Mouse (Mus musculus) brain, embryonic 18.5 days (tissue): ENCODE measurements at regions not wholly inside any gene's neighbourhood (a gene's known extent, or its start where the extent isn't known, plus 50 kb on each side); places are given as distances from the start of the nearest gene placed in this dataset.

ENCODE experiments used
- DNase-seq: peaks from one replicate; pipeline ENCODE4 v3.0.0-alpha.2; 2012; ENCODE audit warnings: low read depth, low spot score

DNA sequence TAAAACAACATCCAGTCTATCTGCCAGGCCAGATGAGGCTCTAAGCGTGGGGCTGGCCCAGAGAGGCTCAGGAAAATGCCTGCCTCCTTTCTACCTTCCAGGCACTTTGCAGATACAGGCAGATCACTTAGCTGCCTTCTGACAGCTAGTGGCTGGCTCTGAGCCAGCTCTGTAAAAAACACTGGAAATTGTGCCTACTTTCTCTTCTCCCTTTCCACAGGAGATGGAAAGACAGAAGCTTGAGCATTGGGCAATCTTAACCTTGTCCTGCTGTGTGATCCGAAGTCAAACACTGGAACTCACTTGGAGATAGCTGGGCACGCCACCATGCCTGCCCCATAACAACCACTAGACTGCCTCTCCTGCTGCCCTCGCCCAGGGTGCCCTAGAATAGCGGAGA is 93.0 kb upstream of the Zmiz1 start:
- DNase-seq: no peak

DNA sequence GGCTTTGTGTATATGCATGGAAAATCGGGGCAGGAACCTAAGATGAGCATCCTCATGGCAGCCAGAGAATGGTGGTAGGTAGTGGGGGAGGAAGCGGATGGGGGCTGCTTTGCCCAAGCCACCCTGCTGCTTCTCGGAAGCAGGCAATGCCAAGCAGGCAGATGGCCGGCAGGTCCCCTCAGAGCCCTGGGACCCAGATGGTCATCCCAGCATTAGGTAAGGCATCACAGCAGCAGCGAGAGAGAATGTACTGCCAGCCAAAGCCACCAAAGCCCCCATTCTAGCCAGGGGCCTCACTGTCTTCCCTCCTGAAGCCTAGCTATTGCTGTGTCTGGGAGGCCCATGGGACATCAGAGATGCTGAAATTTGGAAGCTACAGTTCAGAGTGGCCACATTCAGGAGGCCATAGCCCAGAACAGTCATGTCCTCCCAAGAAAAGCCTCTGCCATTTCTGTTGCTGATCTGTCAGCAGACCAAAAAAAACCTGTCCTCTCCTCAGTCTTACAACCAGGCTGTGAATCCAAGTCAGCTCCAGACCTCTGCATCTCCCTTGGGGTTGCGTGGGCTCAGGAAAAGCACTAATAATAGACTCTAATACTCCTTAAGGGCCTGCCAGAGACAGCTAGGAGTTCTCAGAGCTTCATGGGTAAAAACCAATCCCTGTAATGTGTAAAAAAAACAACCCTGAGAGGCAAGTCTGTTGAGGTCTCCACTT is 88.5 kb upstream of the Zmiz1 start:
- DNase-seq: no peak

DNA sequence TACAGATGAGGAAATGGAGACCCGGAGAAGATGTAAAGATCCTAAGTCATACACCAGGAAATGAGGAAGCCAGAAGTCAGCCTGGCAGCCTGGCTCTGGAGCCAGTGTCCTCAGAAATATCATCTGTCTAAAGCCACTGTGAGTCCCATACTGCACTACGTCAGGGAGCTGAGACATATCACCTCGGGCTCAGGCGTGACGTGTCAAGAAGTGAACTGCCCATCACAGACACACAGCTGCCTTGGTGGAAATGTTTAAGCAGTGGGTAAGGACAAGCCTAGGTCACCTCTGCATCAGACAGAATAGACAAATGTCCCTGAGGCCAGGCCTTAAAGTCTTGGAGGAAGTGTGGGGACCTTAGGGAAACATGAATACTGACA is 88.0 kb upstream of the Zmiz1 start:
- no peak for DNase-seq

DNA sequence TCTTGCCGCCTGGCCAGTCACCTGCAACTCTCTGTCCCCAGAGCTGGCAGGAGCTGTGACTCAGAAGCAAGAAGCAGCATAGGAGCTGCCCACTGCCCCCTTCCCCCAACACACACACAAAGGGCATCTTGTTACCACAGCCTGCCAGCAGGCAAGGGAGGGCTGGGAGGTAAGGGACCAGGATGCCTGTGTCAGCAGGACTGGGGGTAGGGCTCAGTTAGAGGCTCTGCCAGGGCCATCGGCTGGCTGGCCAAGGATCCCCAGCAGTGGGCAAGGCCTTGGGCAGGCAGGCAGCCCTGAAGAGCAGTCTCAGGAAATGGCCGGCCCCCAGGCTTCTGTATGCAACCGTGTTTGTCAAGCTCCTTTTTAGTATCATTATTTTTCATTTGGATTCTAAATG is 87.3 kb upstream of the Zmiz1 start:
- peak; percentile 46 for DNase-seq

DNA sequence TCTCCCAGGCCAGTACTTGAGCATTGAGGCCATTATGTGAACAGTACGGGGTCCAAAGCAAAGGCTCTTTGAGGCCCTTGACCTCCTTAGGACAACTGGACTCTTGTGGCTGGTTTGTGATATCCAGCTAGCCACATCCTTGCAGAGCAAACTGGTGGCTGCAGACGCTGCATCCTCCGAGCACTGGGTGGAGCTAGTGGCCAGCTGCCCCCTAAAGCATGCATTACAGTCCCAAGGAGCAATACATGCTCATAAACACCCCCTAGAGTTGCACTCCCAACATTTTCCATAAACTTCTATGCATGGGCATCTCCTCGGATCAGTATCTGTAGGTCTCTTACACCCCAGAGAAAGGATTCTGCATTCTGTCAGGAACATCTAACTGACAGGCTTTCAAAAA is 86.4 kb upstream of the Zmiz1 start:
- no peak for DNase-seq

DNA sequence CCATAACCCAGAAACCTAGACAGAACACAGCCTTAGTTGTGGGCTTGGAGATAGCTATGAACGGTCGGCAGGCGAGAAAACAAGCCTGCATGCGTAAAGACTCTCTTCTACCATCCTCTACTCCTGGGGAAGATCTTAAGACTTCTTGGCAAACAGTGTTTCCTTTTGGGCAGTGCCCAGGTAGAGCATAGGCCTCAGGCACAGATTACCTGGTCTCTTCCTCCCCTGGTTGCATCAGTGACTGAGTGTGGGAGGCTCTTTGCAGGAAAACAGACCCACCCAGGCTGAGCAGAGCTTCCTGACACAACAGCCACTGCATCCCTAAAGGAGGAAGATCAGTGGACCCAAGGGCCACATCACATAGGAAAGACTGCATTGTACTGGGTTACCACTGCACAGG is 85.8 kb upstream of the Zmiz1 start:
- DNase-seq: no peak

DNA sequence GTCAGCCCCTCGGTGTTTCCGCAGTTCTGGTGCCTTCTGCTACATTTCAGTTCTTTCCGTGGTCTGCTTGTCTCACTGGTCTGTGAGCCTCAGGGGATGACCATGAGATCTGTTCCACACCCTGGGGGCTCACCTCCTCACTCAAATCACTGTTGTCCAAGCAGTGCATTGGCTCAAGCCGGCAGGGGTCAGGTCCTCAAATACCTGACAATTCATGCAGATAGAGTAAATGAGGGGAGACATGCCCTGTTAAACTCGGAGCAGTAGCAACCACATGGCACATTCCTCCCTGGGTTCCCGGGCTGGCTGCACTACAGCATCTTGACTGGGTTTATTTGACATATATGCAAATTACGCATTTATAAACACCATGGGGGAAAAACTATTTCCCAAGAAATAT is 84.0 kb upstream of the Zmiz1 start:
- DNase-seq: no peak

DNA sequence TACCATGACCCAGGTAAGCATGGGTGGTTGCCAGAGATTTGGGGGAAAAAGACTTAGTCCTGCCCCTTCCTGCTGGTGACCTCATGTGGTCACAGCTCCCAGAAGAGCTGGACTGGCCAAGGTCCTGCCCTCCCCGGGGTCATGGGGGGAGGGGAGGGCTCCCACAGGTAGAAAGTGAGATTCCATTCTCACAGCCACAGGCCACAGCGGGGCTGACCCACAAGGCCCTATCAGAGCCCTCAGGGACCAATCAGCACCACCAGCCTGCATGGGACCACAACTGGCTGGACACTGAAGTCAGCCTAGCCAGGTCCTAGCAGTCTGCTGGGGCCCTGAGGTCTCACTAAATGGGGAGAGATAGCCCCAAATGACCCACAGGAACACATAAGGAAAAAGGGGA is 81.9 kb upstream of the Zmiz1 start:
- no peak for DNase-seq

DNA sequence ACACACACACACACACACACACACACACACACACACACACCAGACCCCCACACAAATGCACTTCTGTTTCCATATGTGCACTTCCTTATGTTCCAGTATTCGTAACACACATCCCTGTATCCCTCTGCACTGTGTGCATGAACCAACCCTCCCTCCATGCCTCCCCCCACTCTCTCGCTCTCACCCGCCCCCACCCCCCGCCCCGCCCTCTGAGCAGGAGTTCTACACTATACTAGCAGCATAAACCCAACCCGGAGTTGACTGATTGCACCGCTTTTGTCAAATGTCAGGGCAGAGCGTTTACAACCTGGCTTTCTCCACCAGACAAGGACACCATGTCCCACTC is 81.5 kb upstream of the Zmiz1 start:
- no peak for DNase-seq

DNA sequence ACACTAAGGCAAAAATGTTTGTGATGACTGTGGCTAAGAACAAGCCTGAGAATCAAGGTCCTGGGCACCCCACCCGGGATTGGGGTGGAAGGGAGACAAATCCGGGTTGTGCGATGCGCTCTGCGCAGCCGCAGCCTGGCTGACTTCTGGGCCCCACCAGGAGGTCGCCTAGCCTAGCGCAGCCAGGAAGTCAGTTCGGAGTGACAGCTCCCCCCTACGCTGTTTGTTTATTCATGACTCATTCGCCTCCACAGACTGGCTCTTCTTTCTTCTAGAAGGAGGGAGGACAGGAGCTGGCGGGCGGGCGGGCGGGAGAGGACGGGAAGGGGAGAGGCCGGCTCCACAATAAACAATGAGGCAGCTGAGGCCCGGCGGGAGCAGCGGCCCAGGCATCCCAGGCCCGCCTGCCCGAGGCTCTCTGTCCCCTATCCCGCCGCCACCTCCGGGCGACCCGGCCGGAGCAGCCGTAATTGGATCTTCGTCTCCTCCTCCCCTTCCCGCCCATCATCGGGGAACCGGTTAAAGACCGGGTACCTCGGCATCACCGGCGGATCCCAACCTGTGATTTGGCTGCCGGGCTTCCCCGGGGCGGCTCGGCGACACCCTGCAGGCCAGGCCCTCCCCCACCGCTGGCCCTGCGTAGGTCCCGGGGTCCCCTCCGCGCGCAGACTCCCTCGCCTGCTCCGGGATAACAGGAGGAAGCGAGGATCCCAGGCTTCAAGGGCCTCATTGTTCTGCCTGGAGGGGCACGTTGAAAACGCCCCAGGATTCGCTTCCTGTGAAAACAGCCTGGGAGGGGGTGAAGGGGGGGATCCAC is 80.9 kb upstream of the Zmiz1 start:
- DNase-seq: peak; percentile 84

DNA sequence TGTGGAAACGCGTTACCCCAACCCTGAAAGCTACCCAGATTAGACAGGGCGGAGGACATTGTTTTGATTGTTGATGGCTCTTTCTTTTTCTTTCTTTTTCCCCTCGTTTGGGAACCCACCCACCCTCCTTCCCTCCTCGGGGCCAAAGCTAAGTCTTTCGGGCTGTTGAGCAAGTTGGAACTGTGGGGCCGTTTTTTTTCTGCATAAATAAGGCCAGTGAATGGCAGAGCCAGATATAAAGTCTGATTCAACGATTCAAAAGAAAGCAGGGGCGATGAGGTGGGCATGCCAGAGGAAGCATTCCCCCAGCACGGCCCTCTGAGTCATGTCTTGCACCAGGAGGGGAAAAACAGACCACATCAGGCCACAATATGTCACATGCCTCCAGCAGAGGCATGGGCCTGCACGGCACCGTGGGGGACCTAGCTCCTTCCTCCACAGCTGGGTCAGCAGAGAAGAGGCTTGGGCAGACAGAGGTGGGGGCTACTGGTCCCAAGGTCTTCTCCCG is 80.2 kb upstream of the Zmiz1 start:
- DNase-seq: no peak

DNA sequence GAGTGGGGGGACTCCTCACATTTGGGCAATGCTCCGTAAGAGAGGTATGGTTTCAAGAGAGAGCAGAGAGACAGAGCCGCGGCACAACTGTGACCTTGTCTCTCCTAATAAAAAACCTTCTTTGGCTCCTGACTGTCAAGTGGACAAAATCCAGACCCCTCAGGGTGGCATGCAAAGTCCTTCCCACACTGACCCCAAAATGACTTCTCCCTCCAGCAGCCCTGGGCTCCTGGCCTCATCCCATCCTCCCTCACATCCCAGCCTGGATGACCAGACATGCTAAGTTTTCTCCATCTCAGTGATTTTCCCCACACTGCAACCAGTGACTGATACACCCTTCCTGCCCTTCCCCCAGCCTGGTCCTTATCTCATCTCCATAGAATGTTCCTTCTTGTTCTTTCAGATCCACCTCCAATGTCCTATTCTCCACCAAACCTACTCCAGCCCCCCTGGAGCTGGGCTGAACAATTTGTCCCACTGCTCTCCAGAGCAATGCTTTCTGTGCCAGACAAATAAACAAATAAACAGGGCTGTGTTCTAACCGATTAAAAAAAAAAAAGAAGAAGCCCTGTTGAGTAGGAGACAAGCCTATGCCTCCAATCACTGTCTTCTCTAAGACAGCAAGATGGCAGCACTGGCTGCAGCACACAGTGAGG is 75.7 kb upstream of the Zmiz1 start:
- DNase-seq: no peak

DNA sequence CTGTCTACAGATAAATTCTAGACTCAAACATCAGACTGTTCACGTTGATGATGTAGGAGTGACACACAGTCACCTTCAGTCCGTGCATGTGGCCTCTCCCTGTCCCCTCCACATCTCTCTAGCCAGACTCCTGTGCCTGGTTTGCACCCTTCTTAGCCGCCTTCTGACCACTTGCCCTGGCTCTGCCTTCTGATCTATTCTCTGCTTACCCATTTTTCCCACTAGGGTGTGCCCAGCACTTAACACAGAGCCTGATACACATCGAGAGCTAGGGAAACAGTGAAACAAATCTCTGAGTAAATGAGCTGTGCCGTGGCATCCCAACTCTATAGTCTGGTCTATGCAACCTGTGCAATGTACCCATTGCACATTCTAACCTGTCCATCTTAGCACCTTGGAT is 73.3 kb upstream of the Zmiz1 start:
- no peak for DNase-seq

DNA sequence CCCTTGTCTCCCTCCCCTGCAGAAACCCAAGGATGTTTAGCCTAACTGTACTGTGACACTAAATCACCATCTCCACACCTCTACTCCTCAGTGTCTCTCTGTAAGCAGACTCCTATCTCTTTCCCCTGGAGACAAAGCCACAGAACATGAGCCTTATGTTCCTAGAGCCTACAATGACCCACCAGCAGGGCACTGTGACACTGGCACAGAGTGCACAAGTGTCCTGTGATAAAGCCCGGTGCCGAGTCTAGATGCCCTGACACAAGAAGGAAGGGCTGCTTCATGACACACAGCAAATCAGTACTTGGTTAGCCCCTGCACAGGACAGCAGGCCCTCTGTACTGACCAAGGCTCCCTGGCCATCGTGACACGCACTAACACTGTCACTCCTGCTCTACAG is 71.2 kb upstream of the Zmiz1 start:
- DNase-seq: no peak

DNA sequence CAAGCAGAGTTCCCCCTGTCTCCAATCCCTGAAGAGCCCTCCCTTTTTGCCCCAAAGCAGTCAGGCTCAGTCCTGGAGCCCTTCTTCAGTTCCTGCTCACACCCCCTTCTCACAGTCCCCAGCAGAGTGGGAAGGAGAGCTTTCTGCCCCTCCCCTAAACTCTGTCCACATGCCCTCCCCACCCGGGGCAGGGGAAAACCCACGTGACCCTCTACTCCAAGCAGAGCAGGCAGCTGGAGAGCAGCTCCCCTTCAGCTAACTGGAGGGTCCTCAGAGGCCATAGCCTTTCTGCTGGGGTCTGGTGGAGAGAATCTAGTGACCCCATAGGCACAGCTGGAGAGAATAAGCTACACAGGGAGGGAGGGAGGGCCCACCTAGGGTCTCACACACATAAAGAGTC is 69.7 kb upstream of the Zmiz1 start:
- DNase-seq: no peak

DNA sequence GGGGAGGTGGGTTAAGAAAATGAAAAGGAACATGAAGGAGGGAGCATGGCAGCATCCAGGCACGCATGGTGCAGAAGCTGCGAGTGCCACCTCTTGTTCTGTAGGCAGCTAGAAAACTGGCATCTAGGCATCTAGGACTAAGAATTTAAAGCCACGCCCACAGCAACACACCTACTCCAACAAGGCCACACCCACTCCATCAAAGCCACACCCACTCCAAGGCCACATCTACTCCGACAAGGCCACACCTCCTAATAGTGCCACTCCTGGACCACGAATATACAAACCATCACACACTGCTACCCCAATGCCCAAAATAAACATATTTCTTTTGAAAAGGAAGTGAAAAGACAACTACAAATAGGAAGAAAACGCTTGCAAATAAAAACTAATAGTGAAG is 66.6 kb upstream of the Zmiz1 start:
- DNase-seq: no peak

DNA sequence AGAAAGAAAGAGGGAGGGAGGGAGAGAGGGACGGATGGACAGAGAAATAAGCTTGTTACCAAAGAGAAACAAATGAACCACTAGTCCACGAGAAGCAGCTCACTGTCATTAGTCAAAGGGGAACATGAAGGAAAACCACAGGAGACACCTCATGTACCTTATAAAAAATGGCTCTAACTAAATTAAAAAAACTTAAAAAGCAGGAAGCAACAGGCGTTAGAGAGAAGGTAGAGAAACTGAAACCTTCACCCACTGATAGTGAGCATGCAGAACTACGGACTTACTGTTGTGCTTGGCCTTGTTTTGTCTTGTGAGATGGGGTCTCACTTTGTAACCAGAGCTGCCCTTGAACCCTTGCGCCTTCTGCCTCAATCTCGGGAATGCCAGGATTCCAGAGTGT is 66.0 kb upstream of the Zmiz1 start:
- DNase-seq: no peak

DNA sequence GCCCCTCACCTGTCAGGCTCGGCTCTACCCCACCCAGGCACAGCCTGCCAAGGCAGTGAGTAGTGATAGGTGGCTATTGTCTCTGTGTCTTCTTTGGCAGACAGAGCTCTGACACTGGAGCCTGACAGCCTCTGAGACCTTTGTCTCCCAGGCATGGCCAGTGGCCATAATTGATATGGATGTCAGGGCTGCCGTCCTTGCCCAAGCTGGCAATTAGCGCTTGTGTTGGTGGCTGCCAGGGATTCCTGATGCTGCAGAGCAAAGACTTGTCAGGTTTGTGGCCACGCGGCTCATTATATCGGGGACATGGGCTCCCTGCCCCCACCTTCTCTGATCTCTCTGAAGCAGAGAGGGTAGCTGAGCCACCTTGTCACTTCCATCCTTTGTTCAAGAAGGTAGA is 64.1 kb upstream of the Zmiz1 start:
- DNase-seq: no peak

DNA sequence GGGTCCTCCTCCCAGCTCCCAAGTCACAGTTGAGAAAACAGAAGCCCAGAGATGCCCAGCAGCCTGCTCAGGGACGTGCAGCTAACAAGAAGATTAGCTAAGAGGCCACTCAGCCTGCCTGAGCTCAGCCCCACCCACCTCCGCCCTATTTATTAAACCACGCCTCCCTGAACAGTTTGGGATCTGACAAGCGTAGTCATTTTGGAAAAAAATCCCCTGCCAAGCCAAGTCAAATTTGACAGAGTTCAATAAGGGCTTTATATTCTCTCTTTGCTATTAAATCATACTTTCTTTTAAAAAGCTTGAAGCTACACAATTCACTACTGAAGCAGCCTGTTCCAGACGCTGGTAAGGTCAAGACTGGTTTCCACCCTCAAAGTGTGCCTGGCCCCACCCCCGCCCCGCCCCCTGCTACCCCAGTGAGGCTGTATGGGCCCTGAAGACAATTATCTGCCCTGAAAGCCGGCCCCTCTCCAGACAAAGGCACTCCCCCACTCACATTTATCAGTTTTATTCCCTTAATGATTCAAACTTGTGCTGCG is 61.9 kb upstream of the Zmiz1 start:
- DNase-seq: no peak

DNA sequence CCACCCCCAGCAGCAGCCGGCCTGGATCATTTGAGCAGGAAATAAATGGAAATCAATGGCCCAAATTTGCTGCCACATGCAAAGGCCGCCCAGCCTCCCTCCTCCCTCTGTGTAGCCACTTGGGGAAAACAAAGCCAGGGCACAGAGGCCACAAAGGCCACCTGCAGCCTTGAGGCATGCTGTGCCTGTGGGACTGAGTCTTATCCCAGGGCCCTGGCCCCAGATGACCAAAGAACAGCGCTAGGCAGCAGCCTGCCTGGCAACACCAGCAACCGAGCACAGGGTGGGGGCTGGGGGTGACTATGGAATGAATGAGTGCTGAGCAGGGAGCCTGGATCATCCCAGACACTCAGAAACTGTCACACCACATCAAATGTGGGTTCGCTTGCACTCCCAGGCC is 61.2 kb upstream of the Zmiz1 start:
- DNase-seq: no peak

DNA sequence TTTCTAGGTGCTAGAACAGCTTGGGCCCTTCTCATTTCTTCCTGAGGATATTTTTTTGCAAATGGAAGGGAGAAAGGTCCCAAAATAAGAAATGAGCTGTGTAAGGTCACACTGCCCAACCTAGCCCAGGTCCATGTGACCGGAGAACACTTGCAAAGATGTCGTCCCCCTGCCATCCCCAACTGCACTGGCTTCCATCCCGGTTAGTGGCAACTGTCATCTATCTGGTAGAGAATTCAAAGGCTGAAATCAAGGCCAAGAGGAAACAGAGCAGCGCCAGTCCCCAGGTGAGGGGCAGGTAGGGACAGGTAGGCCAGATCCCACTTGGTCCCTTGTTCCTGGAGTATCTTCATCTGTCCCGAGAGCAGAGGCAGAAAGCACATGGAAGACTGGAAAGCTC is 60.2 kb upstream of the Zmiz1 start:
- DNase-seq: no peak

DNA sequence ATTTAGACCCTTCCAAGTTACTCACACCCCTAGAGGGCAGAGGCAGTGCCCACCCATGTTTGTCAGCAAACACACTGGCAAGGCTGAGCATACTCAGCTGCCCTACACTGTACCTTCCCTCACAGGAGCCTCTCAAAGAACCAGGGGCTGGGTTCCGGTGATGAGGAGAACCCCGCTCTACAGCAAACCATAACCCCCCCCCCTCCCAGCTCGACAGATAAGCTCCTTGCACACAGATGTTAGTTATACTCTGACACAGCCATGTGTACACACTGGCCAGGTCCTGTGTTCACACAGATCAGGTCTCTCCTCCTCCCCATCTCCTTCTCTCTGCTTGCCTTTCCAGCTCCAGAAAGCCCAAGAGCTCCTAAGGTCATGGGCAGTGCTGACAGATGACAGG is 59.7 kb upstream of the Zmiz1 start:
- no peak for DNase-seq
